Mouse (Mus musculus): ENCODE results near the gene Cmtm7.

Gene Cmtm7

DNA sequence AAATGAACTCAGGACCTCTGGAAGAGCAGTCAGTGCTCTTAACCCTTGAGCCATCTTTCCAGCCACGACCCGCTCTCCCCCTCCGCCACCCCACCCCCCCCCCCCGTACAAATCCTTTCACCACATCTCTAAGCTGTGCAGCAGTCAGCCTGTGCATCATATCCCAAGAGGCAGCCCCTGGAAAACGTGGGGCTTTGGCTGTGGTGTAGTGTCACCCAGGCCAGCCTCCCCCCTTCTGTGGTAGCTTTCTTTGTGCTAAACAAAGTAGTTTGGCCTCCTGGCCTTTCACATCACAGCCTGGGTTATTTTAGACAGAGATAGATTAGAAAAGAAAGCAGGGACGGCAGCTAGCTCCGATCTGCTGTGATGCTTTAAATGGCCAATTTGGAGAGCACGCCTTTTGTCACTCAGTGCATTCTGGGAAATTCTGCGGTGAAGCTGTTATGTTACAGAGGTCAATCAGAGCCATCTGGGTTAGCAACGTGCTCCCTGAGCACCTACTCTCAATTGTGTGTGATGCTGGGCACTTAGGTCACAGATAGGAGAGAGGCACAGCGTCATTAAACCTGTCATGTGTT lies 14.9 kb upstream of the Cmtm7 start:
- DNase-seq (ENCODE audit: extremely low spot score): no peak

- DNase-seq (ENCODE audit: extremely low spot score): no peak
Measured at GRCm38 (mm10) chr9:114794491-114794890, 12.8 kb upstream of the Cmtm7 start.

- DNase-seq (ENCODE audit: extremely low spot score): no peak
Measured at GRCm38 (mm10) chr9:114793764-114794295, 12.2 kb upstream of the Cmtm7 start.

DNA sequence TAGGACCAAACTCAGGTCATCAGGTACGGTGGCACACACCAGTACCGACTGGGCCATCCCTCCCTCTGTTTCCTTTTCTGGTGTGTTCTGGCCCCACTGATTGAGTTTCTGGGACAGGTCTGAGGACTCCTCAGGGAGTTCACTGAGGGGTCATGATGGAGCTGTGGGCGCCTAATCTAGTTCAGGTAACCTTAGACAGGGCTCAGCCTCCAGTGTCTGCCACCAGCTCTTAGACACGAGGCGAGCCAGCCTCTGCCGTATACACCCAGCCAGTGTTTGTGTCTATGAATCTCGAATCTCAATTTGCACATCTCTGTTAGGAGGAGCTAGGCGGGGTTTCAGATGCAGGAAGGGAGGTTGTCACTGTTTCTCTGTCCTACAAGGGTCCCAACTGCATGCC lies 8.3 kb upstream of the Cmtm7 start:
- DNase-seq (ENCODE audit: extremely low spot score): no peak

DNA sequence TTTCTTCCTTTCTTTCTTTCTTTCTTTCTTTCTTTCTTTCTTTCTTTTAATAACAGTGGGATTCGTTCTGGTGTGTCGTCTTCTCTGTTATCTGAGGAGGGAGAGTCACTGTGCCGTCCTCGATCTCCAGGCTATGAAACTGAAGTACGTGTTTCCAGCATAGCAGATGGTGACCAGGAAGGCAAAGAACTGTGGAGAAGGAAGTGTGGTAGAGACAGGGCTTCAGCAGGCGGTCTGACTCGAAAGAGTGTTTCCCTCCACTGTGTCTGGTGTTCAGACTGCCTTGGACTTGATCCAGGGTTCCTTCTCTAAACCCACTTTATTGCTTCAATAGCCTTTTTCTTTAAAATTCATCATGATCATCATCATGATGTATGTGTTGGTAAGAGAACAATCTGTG lies 7.9 kb upstream of the Cmtm7 start:
- no peak for DNase-seq (ENCODE audit: extremely low spot score)

DNA sequence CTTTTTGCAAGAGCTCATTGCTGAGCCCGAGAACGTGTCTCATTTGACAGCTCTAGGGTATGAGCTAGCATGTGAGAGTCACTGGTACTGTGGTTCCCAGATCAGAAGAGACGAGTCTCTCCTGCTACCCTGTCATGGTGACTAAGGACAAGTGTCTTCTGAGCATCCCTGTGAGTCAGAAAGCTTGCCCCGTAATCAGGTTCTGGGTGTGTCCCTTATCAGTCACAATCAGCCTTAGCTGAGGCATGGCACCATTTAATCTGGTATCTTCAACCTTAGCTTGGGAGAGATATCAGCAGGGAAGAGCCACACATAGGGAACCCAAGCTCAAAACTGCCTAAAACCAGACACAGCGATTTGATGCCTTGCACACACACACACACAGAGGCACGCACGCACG lies 7.0 kb upstream of the Cmtm7 start:
- DNase-seq (ENCODE audit: extremely low spot score): no peak

DNA sequence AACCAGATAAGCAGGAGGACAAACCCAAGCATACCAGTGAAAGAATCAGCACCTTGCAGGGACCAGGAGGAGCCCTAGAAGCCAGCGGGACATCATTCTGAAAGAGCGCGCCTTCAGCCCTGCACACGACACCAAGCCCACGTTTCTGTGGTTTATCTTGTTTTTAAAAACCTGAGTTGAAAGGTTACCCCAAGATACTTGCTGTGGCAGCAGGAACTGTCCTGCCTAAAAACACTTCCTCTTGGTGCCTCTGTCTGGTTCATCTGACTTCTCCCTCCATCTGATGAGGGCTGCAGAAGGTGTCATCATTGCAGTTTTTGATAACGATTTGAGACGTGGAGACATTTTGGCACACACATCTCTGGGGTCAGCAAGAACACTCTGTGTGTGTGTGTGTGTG lies 6.1 kb upstream of the Cmtm7 start:
- no peak for DNase-seq (ENCODE audit: extremely low spot score)

DNA sequence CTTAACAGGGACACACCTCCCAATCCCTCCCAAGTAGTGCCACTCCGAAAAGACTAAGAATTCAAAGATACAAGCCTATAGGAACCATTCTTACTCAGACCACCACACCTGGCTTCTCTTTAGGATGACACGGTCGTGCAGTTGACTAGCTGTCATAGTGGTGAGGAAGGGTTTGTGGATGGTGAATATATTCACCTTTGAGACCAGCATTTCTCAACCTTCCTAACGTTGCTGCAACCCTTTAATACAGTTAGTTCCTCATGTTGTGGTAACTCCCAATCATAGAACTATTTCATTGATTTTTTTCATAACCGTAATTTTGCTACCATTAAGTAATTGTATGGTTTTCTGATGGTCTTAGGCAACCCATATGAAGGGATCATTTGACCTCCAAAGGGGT lies 5.5 kb upstream of the Cmtm7 start:
- no peak for DNase-seq (ENCODE audit: extremely low spot score)

- DNase-seq (ENCODE audit: extremely low spot score): peak; percentile 73
Measured at GRCm38 (mm10) chr9:114785432-114786125, 3.9 kb upstream of the Cmtm7 start.

- DNase-seq (ENCODE audit: extremely low spot score): peak; percentile 75
Measured at GRCm38 (mm10) chr9:114780746-114781525, 720 bp downstream of the Cmtm7 start.

- DNase-seq (ENCODE audit: extremely low spot score): peak; percentile 44
Measured at GRCm38 (mm10) chr9:114779984-114780745, 1.5 kb downstream of the Cmtm7 start.

- DNase-seq (ENCODE audit: extremely low spot score): no peak
Measured at GRCm38 (mm10) chr9:114778877-114779276, 2.8 kb downstream of the Cmtm7 start.

- DNase-seq (ENCODE audit: extremely low spot score): no peak
Measured at GRCm38 (mm10) chr9:114778047-114778390, 3.6 kb downstream of the Cmtm7 start.

GRCm38 (mm10) chr9:114777178-114778046 lies 4.2 kb downstream of the Cmtm7 start:
- DNase-seq (ENCODE audit: extremely low spot score): no peak

DNA sequence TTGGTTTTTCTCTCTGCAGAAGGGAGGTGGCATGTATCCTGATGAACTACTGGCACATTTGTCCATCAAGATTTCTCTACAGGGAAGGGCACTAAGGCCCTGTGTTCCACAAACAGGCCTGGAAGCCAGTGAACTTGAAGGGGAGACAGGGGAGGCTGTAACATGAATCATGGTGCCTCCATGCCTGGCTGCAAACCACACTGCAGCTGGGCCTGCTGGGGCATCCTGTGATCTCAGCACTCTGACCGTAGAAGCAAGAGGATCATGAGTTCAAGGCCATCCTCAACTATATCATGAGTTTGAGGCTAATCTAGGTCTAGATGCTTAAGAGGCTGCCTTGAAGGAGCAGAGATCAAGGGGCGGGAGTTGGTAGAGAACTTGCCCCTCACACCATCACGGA lies 5.3 kb downstream of the Cmtm7 start:
- DNase-seq (ENCODE audit: extremely low spot score): no peak

GRCm38 (mm10) chr9:114775272-114775671 lies 6.4 kb downstream of the Cmtm7 start:
- no peak for DNase-seq (ENCODE audit: extremely low spot score)

GRCm38 (mm10) chr9:114774629-114775028 lies 7.0 kb downstream of the Cmtm7 start:
- no peak for DNase-seq (ENCODE audit: extremely low spot score)

DNA sequence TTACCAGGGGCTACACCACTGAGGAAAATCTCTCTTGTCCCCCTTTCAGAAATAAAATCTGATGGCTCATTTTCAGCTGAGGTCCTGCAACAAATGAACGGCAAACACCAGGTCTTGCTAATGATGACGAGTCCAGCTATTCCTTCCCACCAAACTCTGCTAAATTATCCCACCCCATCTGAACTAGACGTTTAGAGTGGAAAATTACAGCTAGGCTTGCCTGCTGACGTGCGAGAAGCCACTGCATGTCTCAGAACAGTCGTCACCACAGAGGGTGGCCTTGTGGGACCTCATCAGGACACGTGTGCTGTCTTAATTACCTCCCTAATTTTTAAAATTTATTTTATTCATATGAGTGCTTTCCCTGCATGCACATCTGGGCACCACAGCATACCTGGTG lies 10.1 kb downstream of the Cmtm7 start:
- no peak for DNase-seq (ENCODE audit: extremely low spot score)

DNA sequence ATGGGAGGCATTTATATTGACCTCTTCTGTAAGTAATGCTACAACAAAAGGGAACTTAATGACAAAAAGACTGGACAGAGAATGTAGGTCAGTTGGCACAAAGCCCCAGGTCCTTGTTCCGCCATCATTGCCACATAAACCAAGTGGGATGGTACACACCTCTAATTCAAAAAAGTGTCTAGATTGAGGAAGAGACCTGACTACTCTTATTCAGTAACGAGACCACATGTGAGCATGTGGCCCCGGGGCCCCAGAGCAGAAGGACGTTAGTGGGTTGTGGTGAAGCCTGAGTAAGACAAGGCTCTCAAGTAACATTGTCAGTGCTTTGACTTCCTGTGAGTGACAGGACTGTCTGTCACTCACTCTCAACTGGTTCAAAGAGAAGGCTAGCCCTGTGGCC lies 11.4 kb downstream of the Cmtm7 start:
- no peak for DNase-seq (ENCODE audit: extremely low spot score)

GRCm38 (mm10) chr9:114768066-114768465 lies 13.6 kb downstream of the Cmtm7 start:
- DNase-seq (ENCODE audit: extremely low spot score): peak; percentile 20

DNA sequence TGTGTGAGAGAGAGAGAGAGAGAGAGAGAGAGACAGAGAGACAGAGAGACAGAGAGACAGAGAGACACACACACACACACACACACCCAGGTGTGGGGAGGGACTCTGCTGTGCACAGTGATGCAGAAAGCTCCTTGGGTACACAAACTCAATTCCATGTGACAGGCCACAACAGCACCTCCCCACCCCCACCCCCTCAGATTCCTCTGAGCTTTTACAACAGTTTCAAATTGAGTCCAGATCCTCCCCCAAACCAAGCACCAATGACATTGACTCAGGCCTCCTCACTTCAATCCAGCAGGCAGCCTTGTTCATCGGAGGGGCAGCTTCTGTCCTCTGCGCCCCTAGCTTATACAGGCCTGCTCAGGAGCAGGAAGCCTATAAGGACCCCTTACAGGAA lies 14.1 kb downstream of the Cmtm7 start:
- DNase-seq (ENCODE audit: extremely low spot score): no peak

Measured in embryo, embryonic 9.5 days (tissue).